Mouse (Mus musculus): ENCODE results near the gene Ncr1. TPM values are rescaled to one million over a fixed set of nuclear protein-coding genes. Genes with fewer than 3 reads are reported as not detected.
"Not testable (repeated sequence)": the region's sequence is repeated elsewhere in the genome, so short reads cannot be mapped to it uniquely, and the experiment has no call there.

The Ncr1 gene
- not detected in 2 replicates for polyA plus RNA-seq (2011; ENCODE audit: insufficient read depth, insufficient read length, low read depth, missing spikeins)

- H3K9me3 ChIP-seq (replicated peaks; ENCODE audit: control insufficient read depth, insufficient read depth, low read length, poor library complexity, severe bottlenecking) = no peaks in the 10 kb centered on the region
- TF ChIP-seq EP300 (IDR thresholded peaks at IDR 0.05; ENCODE audit: insufficient read depth, low read depth, low read length) = no peak
- no peak for TF ChIP-seq CTCF (IDR thresholded peaks at IDR 0.05; ENCODE audit: low read depth, low read length)
- TF ChIP-seq POLR2A (IDR thresholded peaks at IDR 0.05; ENCODE audit: insufficient read depth, low read length) = no peak
- H3K4me3 ChIP-seq (ENCODE audit: low read depth, low read length) = no peak within 1 kb of the TSS
- no peaks in the 10 kb centered on the region for H3K36me3 ChIP-seq (ENCODE audit: control insufficient read depth, insufficient read depth, low read length, poor library complexity, severe bottlenecking)
- H3K27ac ChIP-seq (ENCODE audit: insufficient read depth, low read length) = no peak within 1 kb of the TSS
- H3K4me1 ChIP-seq (ENCODE audit: control insufficient read depth, insufficient read depth, low read length) = no peaks in the 10 kb centered on the region
- no peaks in the 10 kb centered on the region for H3K27me3 ChIP-seq (ENCODE audit: control insufficient read depth, insufficient read depth, low read length, poor library complexity, severe bottlenecking)
- H3K9ac ChIP-seq (ENCODE audit: low read depth, poor library complexity, severe bottlenecking) = no peak within 1 kb of the TSS
Measured at GRCm38 (mm10) chr7:4337509-4337908, at the start of gene Ncr1. Gene Ncr1 (plus strand): TSS chr7:4337724.

GRCm38 (mm10) chr7:4292638-4293037 is 44.9 kb upstream of the Ncr1 start:
- Histone ChIP-seq H3K27me3 (ENCODE audit: control insufficient read depth, insufficient read depth, low read length, poor library complexity, severe bottlenecking) (no peaks in the 10 kb centered on the region), H3K36me3 (ENCODE audit: control insufficient read depth, insufficient read depth, low read length, poor library complexity, severe bottlenecking) (no peaks in the 10 kb centered on the region), H3K9ac (ENCODE audit: low read depth, poor library complexity, severe bottlenecking) (no peak overlapping the region), H3K4me1 (ENCODE audit: control insufficient read depth, insufficient read depth, low read length) (no peaks in the 10 kb centered on the region), H3K9me3 (replicated peaks; ENCODE audit: control insufficient read depth, insufficient read depth, low read length, poor library complexity, severe bottlenecking) (peaks cover 6% of the 10 kb centered on the region; the same call in 1 of the 2 replicates), H3K27ac (ENCODE audit: insufficient read depth, low read length) (no peak overlapping the region), H3K4me3 (ENCODE audit: low read depth, low read length) (no peak overlapping the region)
- TF ChIP-seq CTCF (IDR thresholded peaks at IDR 0.05; ENCODE audit: low read depth, low read length) (no peak), POLR2A (IDR thresholded peaks at IDR 0.05; ENCODE audit: insufficient read depth, low read length) (no peak), EP300 (IDR thresholded peaks at IDR 0.05; ENCODE audit: insufficient read depth, low read depth, low read length) (no peak)

- Histone ChIP-seq H3K4me3 (ENCODE audit: low read depth, low read length) (no peak overlapping the region), H3K9me3 (replicated peaks; ENCODE audit: control insufficient read depth, insufficient read depth, low read length, poor library complexity, severe bottlenecking) (no peaks in the 10 kb centered on the region), H3K4me1 (ENCODE audit: control insufficient read depth, insufficient read depth, low read length) (no peaks in the 10 kb centered on the region), H3K36me3 (ENCODE audit: control insufficient read depth, insufficient read depth, low read length, poor library complexity, severe bottlenecking) (no peaks in the 10 kb centered on the region), H3K27ac (ENCODE audit: insufficient read depth, low read length) (no peak overlapping the region), H3K9ac (ENCODE audit: low read depth, poor library complexity, severe bottlenecking) (no peak overlapping the region), H3K27me3 (ENCODE audit: control insufficient read depth, insufficient read depth, low read length, poor library complexity, severe bottlenecking) (no peaks in the 10 kb centered on the region)
- TF ChIP-seq EP300 (IDR thresholded peaks at IDR 0.05; ENCODE audit: insufficient read depth, low read depth, low read length) = no peak
- peak; percentile 38 for TF ChIP-seq CTCF (IDR thresholded peaks at IDR 0.05; ENCODE audit: low read depth, low read length)
Measured at GRCm38 (mm10) chr7:4297189-4297588, 40.3 kb upstream of the Ncr1 start.

- Histone ChIP-seq H3K27me3 (ENCODE audit: control insufficient read depth, insufficient read depth, low read length, poor library complexity, severe bottlenecking) (no peaks in the 10 kb centered on the region), H3K27ac (ENCODE audit: insufficient read depth, low read length) (no peak overlapping the region), H3K4me1 (ENCODE audit: control insufficient read depth, insufficient read depth, low read length) (no peaks in the 10 kb centered on the region), H3K4me3 (ENCODE audit: low read depth, low read length) (no peak overlapping the region), H3K9me3 (replicated peaks; ENCODE audit: control insufficient read depth, insufficient read depth, low read length, poor library complexity, severe bottlenecking) (no peaks in the 10 kb centered on the region), H3K9ac (ENCODE audit: low read depth, poor library complexity, severe bottlenecking) (no peak overlapping the region), H3K36me3 (ENCODE audit: control insufficient read depth, insufficient read depth, low read length, poor library complexity, severe bottlenecking) (no peaks in the 10 kb centered on the region)
- TF ChIP-seq POLR2A (IDR thresholded peaks at IDR 0.05; ENCODE audit: insufficient read depth, low read length) (no peak), EP300 (IDR thresholded peaks at IDR 0.05; ENCODE audit: insufficient read depth, low read depth, low read length) (no peak), CTCF (IDR thresholded peaks at IDR 0.05; ENCODE audit: low read depth, low read length) (no peak)
Measured at GRCm38 (mm10) chr7:4300166-4300565, 37.4 kb upstream of the Ncr1 start.

GRCm38 (mm10) chr7:4303457-4303856 is 34.1 kb upstream of the Ncr1 start:
- Histone ChIP-seq H3K4me1 (ENCODE audit: control insufficient read depth, insufficient read depth, low read length) (no peaks in the 10 kb centered on the region), H3K4me3 (ENCODE audit: low read depth, low read length) (no peak overlapping the region), H3K27me3 (ENCODE audit: control insufficient read depth, insufficient read depth, low read length, poor library complexity, severe bottlenecking) (no peaks in the 10 kb centered on the region), H3K27ac (ENCODE audit: insufficient read depth, low read length) (no peak overlapping the region), H3K36me3 (ENCODE audit: control insufficient read depth, insufficient read depth, low read length, poor library complexity, severe bottlenecking) (no peaks in the 10 kb centered on the region), H3K9ac (ENCODE audit: low read depth, poor library complexity, severe bottlenecking) (no peak overlapping the region), H3K9me3 (replicated peaks; ENCODE audit: control insufficient read depth, insufficient read depth, low read length, poor library complexity, severe bottlenecking) (no peaks in the 10 kb centered on the region)
- TF ChIP-seq CTCF (IDR thresholded peaks at IDR 0.05; ENCODE audit: low read depth, low read length) (no peak), POLR2A (IDR thresholded peaks at IDR 0.05; ENCODE audit: insufficient read depth, low read length) (no peak), EP300 (IDR thresholded peaks at IDR 0.05; ENCODE audit: insufficient read depth, low read depth, low read length) (no peak)

GRCm38 (mm10) chr7:4313109-4313508 is 24.4 kb upstream of the Ncr1 start:
- not testable (repeated sequence) for H3K27ac ChIP-seq (ENCODE audit: insufficient read depth, low read length); H3K36me3 ChIP-seq (ENCODE audit: control insufficient read depth, insufficient read depth, low read length, poor library complexity, severe bottlenecking); H3K4me1 ChIP-seq (ENCODE audit: control insufficient read depth, insufficient read depth, low read length); H3K9ac ChIP-seq (ENCODE audit: low read depth, poor library complexity, severe bottlenecking); H3K27me3 ChIP-seq (ENCODE audit: control insufficient read depth, insufficient read depth, low read length, poor library complexity, severe bottlenecking); H3K4me3 ChIP-seq (ENCODE audit: low read depth, low read length)
- H3K9me3 ChIP-seq (replicated peaks; ENCODE audit: control insufficient read depth, insufficient read depth, low read length, poor library complexity, severe bottlenecking) = peaks cover 13% of the 10 kb centered on the region

- H3K4me3 ChIP-seq (ENCODE audit: low read depth, low read length) = not testable (repeated sequence)
Measured at GRCm38 (mm10) chr7:4313531-4313930, 24.0 kb upstream of the Ncr1 start.

More at GRCm38 (mm10) chr7:4313531-4313930, 24.0 kb upstream of the Ncr1 start:
- not testable (repeated sequence) for H3K27me3 ChIP-seq (ENCODE audit: control insufficient read depth, insufficient read depth, low read length, poor library complexity, severe bottlenecking); H3K36me3 ChIP-seq (ENCODE audit: control insufficient read depth, insufficient read depth, low read length, poor library complexity, severe bottlenecking); H3K9ac ChIP-seq (ENCODE audit: low read depth, poor library complexity, severe bottlenecking); H3K4me1 ChIP-seq (ENCODE audit: control insufficient read depth, insufficient read depth, low read length)
- H3K9me3 ChIP-seq (replicated peaks; ENCODE audit: control insufficient read depth, insufficient read depth, low read length, poor library complexity, severe bottlenecking) = peaks cover 13% of the 10 kb centered on the region
- H3K27ac ChIP-seq (ENCODE audit: insufficient read depth, low read length) = peak overlapping the region; percentile 56; the same call in 1 of the 2 replicates
